Mouse (Mus musculus) heart, postnatal 0 days (tissue): ENCODE measurements around the gene Slc25a53. TPM values are rescaled to one million over a fixed set of nuclear protein-coding genes. Genes with fewer than 3 reads are reported as not detected.
A peak's percentile ranks its signal among the peaks of the same experiment; 100 is the strongest.

Experiments used
- ATAC-seq: fragments of 200-750 bp; cut with Nextera tagmentation; 2 replicates; pipeline ENCODE4 v1.8.0; 2017; ENCODE audit warnings: low read depth, moderate number of reproducible peaks, moderate library complexity; ENCODE audit not compliant: insufficient read depth
- DNase-seq: peaks from one replicate; pipeline ENCODE4 v3.0.0-alpha.2; 2016; ENCODE audit warnings: low spot score
- H3K27ac ChIP-seq: fragments of 300-500 bp; sonication (generic); 2 replicates; pipeline ENCODE4 v1.5.1; 2014; ENCODE audit warnings: low read depth, mild to moderate bottlenecking
- H3K27me3 ChIP-seq: fragments of 300-500 bp; sonication (generic); 2 replicates; pipeline ENCODE4 v1.6.1; 2014; ENCODE audit warnings: low read length, mixed read lengths; ENCODE audit not compliant: control insufficient read depth, insufficient read depth
- H3K36me3 ChIP-seq: fragments of 300-500 bp; sonication (generic); replicated peaks from 2 replicates; pipeline ENCODE4 v1.6.1; 2014; ENCODE audit warnings: low read length, mixed read lengths; ENCODE audit not compliant: control insufficient read depth, insufficient read depth
- H3K4me1 ChIP-seq: fragments of 300-500 bp; sonication (generic); 2 replicates; pipeline ENCODE4 v1.6.1; 2014; ENCODE audit warnings: antibody characterized with exemption; ENCODE audit not compliant: control insufficient read depth, insufficient read depth
- H3K4me2 ChIP-seq: fragments of 300-500 bp; sonication (generic); 2 replicates; pipeline ENCODE4 v1.6.1; 2014; ENCODE audit warnings: low read depth, mild to moderate bottlenecking, low read length, moderate library complexity
- H3K4me3 ChIP-seq: fragments of 300-500 bp; sonication (generic); 2 replicates; pipeline ENCODE4 v1.5.1; 2014; ENCODE audit warnings: low read depth, low read length
- H3K9ac ChIP-seq: fragments of 300-500 bp; sonication (generic); replicated peaks from 2 replicates; pipeline ENCODE4 v1.6.1; 2014; ENCODE audit warnings: low read depth, low read length, mixed read lengths
- H3K9me3 ChIP-seq: fragments of 300-500 bp; sonication (generic); replicated peaks from 2 replicates; pipeline ENCODE4 v1.6.1; 2016; ENCODE audit warnings: low read length; ENCODE audit not compliant: control insufficient read depth
- CTCF ChIP-seq: IDR thresholded peaks from 2 replicates; pipeline ENCODE4 v1.5.1; 2016; ENCODE audit warnings: antibody characterized with exemption, control low read depth, low read depth
- EP300 ChIP-seq: IDR thresholded peaks from 2 replicates; pipeline ENCODE4 v1.6.1; 2016; ENCODE audit warnings: antibody characterized with exemption, low read depth
- WGBS: fragments of 180-500 bp; shearing (Covaris S2); extraction: QIAGEN DNeasy Blood & Tissue Kit; methylation state at CpG from one replicate; pipeline ENCODE4 v1.1.7; 2014; 5-methylcytosine and 5-hydroxymethylcytosine counted together
- polyA plus RNA-seq: library from polyadenylated mRNA; unstranded; fragments of >200 nt; fragmentation: Nextera tagmentation; extraction: Ambion mirVana; gene quantifications from 2 replicates; pipeline ENCODE4 v1.2.1, GENCODE M21; 2015
- total RNA-seq: library from RNA; depleted of rRNA; stranded (reverse); fragments of >200 nt; gene quantifications from 2 replicates; pipeline ENCODE4 v1.2.3, GENCODE M21; 2014; ENCODE audit warnings: low replicate concordance

The Slc25a53 gene
- total and polyA plus RNA-seq, 2 experiments from 2014 or later: 2.3 to 3.6 TPM

DNA sequence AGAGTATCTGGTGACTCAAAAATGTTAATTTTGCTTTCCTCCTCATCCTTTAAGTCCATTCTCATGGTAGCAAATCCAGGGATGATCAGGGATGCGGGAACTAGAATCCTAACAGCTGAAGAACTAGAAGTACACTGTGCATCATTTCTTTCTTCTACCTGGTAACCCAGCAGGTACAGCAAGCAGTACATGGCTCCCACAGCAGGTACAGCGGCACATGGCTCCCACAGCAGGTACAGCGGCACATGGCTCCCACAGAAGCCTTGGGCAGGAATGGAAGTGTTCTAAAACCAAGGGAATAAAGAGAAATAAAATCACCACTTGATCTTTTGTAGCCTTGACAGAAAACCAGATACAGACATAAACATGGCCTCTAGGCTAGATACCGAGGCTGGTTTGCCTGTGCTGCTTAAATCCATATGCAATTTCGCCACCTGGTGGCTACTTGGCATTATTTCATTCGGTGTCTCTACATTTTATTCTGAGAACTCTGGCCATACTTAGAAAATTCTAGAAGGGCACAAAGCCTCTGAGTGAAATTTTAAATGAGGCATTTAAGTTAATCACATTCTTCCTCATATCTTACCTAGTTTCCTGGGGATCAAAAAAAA is 22.9 kb downstream of the Slc25a53 start:
- no peak overlapping the region for H3K4me2 ChIP-seq
- ATAC-seq: no peak
- WGBS: 44% methylated on average over 6 of the region's 6 CpGs
- no peak overlapping the region for H3K4me3 ChIP-seq
- H3K4me1 ChIP-seq: no peaks in the 10 kb centered on the region
- no peak overlapping the region for H3K27ac ChIP-seq
- no peak for TF ChIP-seq EP300
- TF ChIP-seq CTCF: peak; percentile 55
- peak; percentile 41 for DNase-seq
- no peaks in the 10 kb centered on the region for H3K27me3 ChIP-seq
- no peaks in the 10 kb centered on the region for H3K9me3 ChIP-seq
- H3K36me3 ChIP-seq: peaks cover 13% of the 10 kb centered on the region; the same call in 1 of the 2 replicates
- no peak overlapping the region for H3K9ac ChIP-seq

DNA sequence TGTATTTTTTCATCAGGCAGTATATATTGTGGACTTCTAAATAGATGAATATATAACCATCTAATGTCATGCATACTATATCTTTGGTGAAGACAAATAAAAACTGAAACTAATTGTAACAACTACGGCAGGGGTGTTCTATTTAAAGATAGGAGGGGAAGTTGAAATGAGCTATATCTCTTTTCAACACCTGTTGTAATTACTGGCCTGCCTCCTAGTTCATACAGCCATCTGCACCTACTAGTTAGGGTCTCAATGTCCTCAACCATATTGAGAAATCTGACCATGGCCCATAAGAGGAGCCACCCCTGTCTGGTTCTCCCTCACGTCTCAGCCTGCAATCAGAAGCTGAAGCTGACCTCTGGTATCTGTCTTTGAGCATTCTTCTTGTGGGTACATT is 41.8 kb downstream of the Slc25a53 start:
- H3K9me3 ChIP-seq: no peaks in the 10 kb centered on the region
- DNase-seq (no peak), ATAC-seq (no peak)
- no peak overlapping the region for H3K4me3 ChIP-seq
- peaks cover 3% of the 10 kb centered on the region; the same call in 1 of the 2 replicates for H3K27me3 ChIP-seq
- H3K36me3 ChIP-seq: no peaks in the 10 kb centered on the region
- no peak overlapping the region for H3K27ac ChIP-seq
- 69% methylated on average over 2 of the region's 2 CpGs for WGBS
- TF ChIP-seq CTCF (no peak), EP300 (no peak)
- no peak overlapping the region for H3K9ac ChIP-seq
- no peak overlapping the region for H3K4me2 ChIP-seq
- H3K4me1 ChIP-seq: no peaks in the 10 kb centered on the region

DNA sequence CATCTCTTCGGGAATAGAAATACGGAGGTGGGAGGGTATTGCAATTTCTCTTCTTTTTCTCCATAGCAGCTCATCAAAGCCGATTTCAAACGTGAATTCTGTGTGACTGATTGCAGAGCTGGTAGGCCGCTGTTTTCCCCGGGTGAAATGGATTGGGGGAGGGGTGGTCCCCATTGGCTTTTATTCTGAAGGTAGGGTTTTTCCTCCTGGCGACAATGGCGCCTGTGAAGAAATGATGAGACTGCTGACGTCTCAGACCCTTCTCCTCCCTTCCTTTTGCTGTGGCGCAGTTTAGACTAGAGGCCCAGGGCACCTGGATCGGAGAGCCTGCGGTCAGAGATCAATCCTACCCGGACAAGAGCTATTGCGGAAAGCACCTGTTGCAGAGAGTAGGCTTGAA is 44.5 kb downstream of the Slc25a53 start:
- ATAC-seq (no peak), DNase-seq (no peak)
- Histone ChIP-seq H3K9me3 (no peaks in the 10 kb centered on the region), H3K4me3 (no peak overlapping the region; the same call in 1 of the 2 replicates), H3K36me3 (no peaks in the 10 kb centered on the region), H3K9ac (no peak overlapping the region), H3K4me1 (no peaks in the 10 kb centered on the region), H3K4me2 (no peak overlapping the region), H3K27ac (no peak overlapping the region), H3K27me3 (peaks cover 3% of the 10 kb centered on the region; the same call in 1 of the 2 replicates)
- TF ChIP-seq CTCF (no peak), EP300 (no peak)
- WGBS: 37% methylated on average over 14 of the region's 14 CpGs

DNA sequence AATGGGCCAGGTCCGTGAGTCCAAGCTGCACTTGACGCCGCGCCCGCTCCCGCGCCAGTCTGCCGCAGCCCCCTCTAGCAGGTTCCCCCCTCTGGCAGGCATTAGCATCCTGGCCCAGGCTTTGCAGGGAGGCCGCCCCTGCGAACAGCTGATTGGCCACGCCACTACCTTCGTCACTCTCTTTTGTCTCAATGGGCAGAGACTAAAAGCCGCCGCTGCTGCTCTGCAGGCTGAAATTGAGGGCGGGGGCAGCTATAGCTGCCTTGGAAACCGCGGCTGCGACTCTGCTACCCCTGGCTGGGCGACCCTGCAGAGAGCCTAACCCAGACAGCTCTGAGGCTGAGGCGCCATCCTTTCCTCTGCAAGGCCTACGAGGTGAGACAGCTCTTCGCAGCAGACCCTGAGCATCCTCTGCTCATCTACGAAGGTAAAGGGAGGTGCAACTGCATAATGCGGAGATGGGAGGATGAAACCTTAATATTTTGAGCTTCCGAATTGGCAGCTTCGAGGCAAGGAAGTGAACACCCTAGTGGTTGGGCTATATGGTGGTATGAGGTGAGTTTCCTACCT is 45.0 kb downstream of the Slc25a53 start, which contains the start of gene Zcchc18:
TSS of gene Zcchc18 (plus strand) at position 178 of the 570 bp plus-strand sequence.
- DNase-seq (peak; percentile 6), ATAC-seq (peak; percentile 64; the same call in 1 of the 2 replicates)
- WGBS: 21% methylated on average over 26 of the region's 26 CpGs
- no peak for TF ChIP-seq EP300
- TF ChIP-seq CTCF: no peak
- Histone ChIP-seq H3K27me3 (peaks cover 3% of the 10 kb centered on the region; the same call in 1 of the 2 replicates), H3K9ac (no peak within 1 kb of the TSS), H3K36me3 (no peaks in the 10 kb centered on the region), H3K27ac (no peak within 1 kb of the TSS), H3K4me1 (no peaks in the 10 kb centered on the region), H3K4me2 (peak within 1 kb of the TSS; percentile 64), H3K9me3 (no peaks in the 10 kb centered on the region), H3K4me3 (peak within 1 kb of the TSS; percentile 39)

DNA sequence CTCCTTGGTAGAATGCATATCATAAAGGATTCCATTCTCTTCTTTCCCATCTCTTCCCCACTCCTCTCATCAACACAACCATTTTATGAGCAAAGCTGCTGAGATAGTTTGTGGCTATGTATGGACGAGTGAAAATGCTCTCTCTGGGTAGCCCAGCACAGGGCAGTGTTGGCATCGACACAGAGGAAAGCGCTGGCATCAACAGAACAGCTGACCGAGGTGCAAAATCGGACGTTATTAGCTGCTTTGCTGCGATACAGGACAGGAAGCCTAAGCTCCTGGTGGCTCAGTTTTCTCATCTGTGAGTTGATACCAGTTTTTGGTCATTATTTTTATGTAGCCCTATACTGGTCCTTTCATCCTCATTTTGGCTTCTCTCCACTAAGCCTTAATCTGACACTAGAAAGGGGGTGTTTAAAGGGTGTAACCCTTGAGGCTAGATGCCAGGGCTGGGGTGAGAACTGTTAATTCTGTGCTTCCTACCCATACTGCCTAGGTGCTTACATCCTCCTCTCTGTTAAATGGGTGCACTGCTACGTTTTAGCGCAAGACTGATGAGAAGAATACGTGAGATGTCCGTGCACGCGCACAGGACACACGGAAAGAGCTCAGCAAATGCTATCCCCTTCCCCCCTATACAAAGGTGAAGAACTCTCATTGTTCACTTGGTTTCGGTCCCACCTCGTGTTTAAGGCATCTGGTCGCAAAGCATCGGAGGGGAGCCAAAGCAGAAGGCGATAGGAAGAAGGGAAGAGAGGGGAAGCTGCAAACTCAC is 45.7 kb downstream of the Slc25a53 start:
- H3K4me3 ChIP-seq: peak overlapping the region; percentile 39
- H3K4me2 ChIP-seq: peak overlapping the region; percentile 64
- DNase-seq: no peak
- H3K27me3 ChIP-seq: peaks cover 3% of the 10 kb centered on the region; the same call in 1 of the 2 replicates
- no peak for TF ChIP-seq EP300
- no peak for TF ChIP-seq CTCF
- 21% methylated on average over 19 of the region's 19 CpGs for WGBS
- ATAC-seq: no peak
- H3K27ac ChIP-seq: no peak overlapping the region
- H3K4me1 ChIP-seq: no peaks in the 10 kb centered on the region
- no peaks in the 10 kb centered on the region for H3K36me3 ChIP-seq
- H3K9ac ChIP-seq: no peak overlapping the region
- no peaks in the 10 kb centered on the region for H3K9me3 ChIP-seq
